In genomic region chr3:51223556-51223955, GRCm38 (mm10) we compare ENCODE assay signal across 8 mouse cellular contexts. TPM values are rescaled to one million over a fixed set of nuclear protein-coding genes. Genes with fewer than 3 reads are reported as not detected.
DNase-seq lines count a peak whose midpoint lies in the region; ATAC-seq and TF ChIP-seq lines count a peak whose summit lies in the region.

No protein-coding gene starts in this region.

- H3K4me2 ChIP-seq in limb, embryonic 15.5 days: peak overlapping the region; percentile 84; the same call in 1 of the 2 replicates
- H3K4me2 ChIP-seq in stomach, postnatal 0 days (replicated peaks; ENCODE audit: low read depth): peak overlapping the region; percentile 95

- peaks cover 19% of the 10 kb centered on the region for H3K27me3 ChIP-seq in megakaryocyte, embryonic 14.5 days (replicated peaks)
- no peaks in the 10 kb centered on the region for H3K27me3 ChIP-seq in limb, embryonic 15.5 days
- H3K27me3 ChIP-seq in stomach, postnatal 0 days (ENCODE audit: control insufficient read depth, insufficient read depth, low read length): no peaks in the 10 kb centered on the region

- no peaks in the 10 kb centered on the region for H3K9me3 ChIP-seq in megakaryocyte, embryonic 14.5 days
- no peaks in the 10 kb centered on the region for H3K9me3 ChIP-seq in limb, embryonic 15.5 days
- H3K9me3 ChIP-seq in stomach, postnatal 0 days (ENCODE audit: control insufficient read depth, low read length): no peaks in the 10 kb centered on the region

- 0 out of 2 replicates have a peak overlapping the region, but pooled peaks have one; percentile 97 for H3K27ac ChIP-seq in limb, embryonic 15.5 days
- peak overlapping the region; percentile 97 for H3K27ac ChIP-seq in stomach, postnatal 0 days (replicated peaks)

- H3K4me3 ChIP-seq in megakaryocyte, embryonic 14.5 days (replicated peaks): peak overlapping the region; percentile 96
- peak overlapping the region; percentile 87; the same call in 1 of the 2 replicates for H3K4me3 ChIP-seq in limb, embryonic 15.5 days
- peak overlapping the region; percentile 82; the same call in 1 of the 2 replicates for H3K4me3 ChIP-seq in stomach, postnatal 0 days (ENCODE audit: low read depth, low read length)

- no peak for TF ChIP-seq EP300 in stomach, postnatal 0 days (optimal IDR thresholded peaks at IDR 0.05)

- no peak for ATAC-seq in megakaryocyte, adult 5-6 weeks (ENCODE audit: poor library complexity, severe bottlenecking)
- no peak for ATAC-seq in limb, embryonic 15.5 days (ENCODE audit: insufficient number of reproducible peaks, low FRiP score, low TSS enrichment, low read depth)
- no peak for ATAC-seq in stomach, postnatal 0 days (ENCODE audit: low FRiP score, low TSS enrichment)

- H3K4me1 ChIP-seq in megakaryocyte, embryonic 14.5 days: peaks cover 50% of the 10 kb centered on the region
- H3K4me1 ChIP-seq in limb, embryonic 15.5 days: peaks cover 15% of the 10 kb centered on the region
- no peaks in the 10 kb centered on the region for H3K4me1 ChIP-seq in stomach, postnatal 0 days (replicated peaks; ENCODE audit: control insufficient read depth, insufficient read depth)

- H3K9ac ChIP-seq in limb, embryonic 15.5 days: no peak overlapping the region
- H3K9ac ChIP-seq in stomach, postnatal 0 days (ENCODE audit: low read length): no peak overlapping the region

- WGBS in limb, embryonic 15.5 days: 18% methylated on average over 5 of the region's 5 CpGs
- 37% methylated on average over 5 of the region's 5 CpGs for WGBS in stomach, postnatal 0 days

- peak; percentile 25 for DNase-seq in cerebellum, adult 11-12 months
- no peak for DNase-seq in cerebellum, adult 18-20 months
- DNase-seq in stomach, postnatal 0 days (ENCODE audit: low spot score): no peak
- DNase-seq in cerebellum, postnatal 14 days: no peak
- DNase-seq in right cerebral cortex, adult 2 months (ENCODE audit: low spot score in 2 of 2): no peak

- peaks cover 2% of the 10 kb centered on the region for H3K36me3 ChIP-seq in megakaryocyte, embryonic 14.5 days (replicated peaks; ENCODE audit: low read length)
- H3K36me3 ChIP-seq in limb, embryonic 15.5 days: no peaks in the 10 kb centered on the region
- no peaks in the 10 kb centered on the region for H3K36me3 ChIP-seq in stomach, postnatal 0 days (ENCODE audit: control insufficient read depth, insufficient read depth, low read length)

- no peak for TF ChIP-seq CTCF in stomach, postnatal 0 days (IDR thresholded peaks at IDR 0.05; ENCODE audit: low read depth)

RNA-seq across cellular contexts. Expression of gene Noct, which starts 0.7 kb away (rescaled TPM):
- polyA plus RNA-seq in megakaryocyte, embryonic 14.5 days (2012; ENCODE audit: insufficient read depth, low replicate concordance): 4.9 and 9.6 TPM in 2 replicates
- 12.1 and 13.2 TPM in 2 replicates for total RNA-seq in megakaryocyte, adult 5-6 weeks (2015)
- 4.4 and 7.6 TPM in 2 replicates for total RNA-seq in megakaryocyte, adult 5-6 weeks (2017)
- polyA plus RNA-seq in limb, embryonic 15.5 days (2015; fragmentation: Nextera tagmentation; extraction: Ambion mirVana): 7.6 and 8.7 TPM in 2 replicates
- polyA plus RNA-seq in stomach, postnatal 0 days (2015; fragmentation: Nextera tagmentation; extraction: Ambion mirVana): 7.5 and 9.2 TPM in 2 replicates
